Mouse (Mus musculus) kidney, postnatal 36 days (tissue): ENCODE data around the gene Ulk2.

Experiments
- DNase-seq, 2 experiments: peaks; one replicate each; pipeline ENCODE4 v3.0.0; 2021 to 2022; ENCODE audit warnings: mixed read lengths in 2 of 2

Gene Ulk2

DNA sequence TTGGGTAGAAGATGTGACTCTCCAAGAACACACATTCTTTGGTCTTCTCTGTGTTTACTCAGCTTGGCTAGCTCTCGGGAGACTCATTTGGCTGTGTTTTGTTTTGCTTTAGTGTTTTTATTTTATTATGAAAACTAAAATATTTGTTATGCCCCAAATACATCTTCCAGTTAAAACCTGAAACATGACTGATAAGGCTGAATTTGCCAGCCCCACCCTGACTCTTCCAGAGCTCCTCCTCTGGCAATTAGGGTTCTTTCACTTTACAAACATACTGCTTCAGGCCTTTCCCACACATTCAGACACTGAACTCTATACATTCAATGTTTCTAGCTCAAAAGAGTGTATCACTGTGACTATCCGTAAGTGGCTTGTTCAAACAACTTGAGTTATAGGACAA is 97.7 kb downstream of the Ulk2 start:
- DNase-seq: no peak

DNA sequence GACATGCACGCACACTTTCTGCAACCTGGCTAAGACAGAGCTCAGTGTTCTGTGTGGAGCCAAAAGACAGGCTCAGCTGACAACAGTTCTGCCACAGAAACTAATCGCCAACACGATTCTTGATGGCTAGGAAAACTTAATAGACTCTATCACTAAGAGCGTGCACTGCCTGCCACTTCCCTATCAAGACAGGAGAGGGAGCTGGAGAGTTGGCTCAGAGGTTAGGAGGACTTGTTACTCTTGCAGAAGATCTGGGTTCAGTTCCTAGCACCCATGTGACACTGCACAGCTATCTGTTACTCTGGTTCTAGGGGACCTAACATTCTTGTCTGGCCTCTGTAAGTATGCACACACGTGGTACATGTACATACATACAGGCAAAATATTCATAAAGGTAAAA is 103.3 kb downstream of the Ulk2 start:
- peak; percentile 24 to 37 for DNase-seq

DNA sequence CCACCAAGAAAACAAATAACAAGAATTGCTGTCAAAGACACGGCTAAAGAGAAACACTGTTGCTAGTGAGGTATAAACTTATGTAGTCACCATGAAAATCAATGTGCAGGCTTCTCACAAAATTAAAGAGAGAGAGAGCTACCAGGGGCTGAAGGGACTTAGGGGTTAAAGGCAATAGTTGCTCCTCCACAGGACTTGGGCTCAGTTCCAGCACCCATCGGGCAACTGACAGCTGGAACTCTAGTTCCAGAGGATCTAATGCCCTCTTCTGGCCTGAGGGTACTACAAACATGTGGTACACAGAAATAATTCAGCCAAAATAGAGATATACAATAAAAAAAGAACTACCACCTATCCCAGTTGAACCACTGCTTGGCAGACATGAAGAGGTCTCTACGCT is 107.7 kb downstream of the Ulk2 start:
- DNase-seq: peak; percentile 17 to 54

DNA sequence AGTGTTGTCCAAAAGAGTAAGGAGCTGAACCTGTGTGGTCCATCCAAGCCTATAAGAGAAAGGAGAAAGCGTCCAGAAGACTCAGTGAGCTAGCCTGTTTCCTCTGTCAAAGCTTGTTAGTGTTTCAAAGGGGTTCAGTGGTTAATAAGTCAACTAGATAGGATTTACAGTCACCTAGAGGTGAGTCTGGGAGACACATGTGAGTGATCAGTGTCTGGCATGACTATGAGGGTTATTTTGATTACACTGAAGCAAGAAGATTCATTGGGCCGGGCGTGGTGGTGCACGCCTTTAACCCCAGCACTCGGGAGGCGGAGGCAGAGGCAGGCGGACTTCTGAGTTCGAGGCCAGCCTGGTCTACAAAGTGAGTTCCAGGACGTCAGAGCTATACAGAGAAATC is 109.1 kb downstream of the Ulk2 start:
- DNase-seq: peak in 1 of 2 experiments; percentile 32

DNA sequence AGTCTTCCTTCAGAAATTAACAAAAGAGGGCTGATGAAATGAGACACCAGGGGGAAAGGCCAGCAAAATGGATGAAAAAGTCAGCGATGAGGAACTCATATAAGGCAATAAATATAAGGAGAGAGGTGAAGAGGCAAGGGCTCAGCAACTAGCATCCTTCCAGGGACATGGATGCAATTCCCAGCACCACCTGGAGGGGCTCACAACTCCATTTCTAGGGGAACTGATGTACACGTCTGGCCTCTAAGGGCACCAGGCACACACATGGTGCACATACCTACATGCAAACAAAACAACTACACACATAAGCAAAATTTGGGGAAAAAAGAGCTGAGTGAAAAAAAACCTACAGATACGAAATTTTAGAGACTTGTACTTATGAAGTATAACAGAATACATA is 110.4 kb downstream of the Ulk2 start:
- no peak for DNase-seq

DNA sequence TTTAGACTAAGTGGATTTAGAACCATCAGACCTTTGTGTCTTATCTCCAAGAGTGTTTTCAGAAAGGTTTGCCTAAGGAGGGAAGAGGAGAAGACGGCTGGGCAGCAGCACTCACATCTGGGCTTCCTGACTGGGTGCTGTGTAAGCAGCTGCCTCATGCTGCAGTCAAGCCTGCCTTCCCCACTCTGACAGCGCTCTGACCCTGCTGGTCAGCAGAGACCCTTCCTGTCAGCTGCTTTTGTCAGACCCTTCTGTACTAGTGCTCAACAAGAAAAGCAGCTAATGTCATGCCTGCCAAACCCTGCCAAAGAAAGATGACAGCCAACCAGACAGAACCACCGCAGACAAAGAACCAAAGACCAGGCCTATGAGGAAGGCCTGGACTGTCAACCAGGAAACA is 111.1 kb downstream of the Ulk2 start:
- DNase-seq: no peak

DNA sequence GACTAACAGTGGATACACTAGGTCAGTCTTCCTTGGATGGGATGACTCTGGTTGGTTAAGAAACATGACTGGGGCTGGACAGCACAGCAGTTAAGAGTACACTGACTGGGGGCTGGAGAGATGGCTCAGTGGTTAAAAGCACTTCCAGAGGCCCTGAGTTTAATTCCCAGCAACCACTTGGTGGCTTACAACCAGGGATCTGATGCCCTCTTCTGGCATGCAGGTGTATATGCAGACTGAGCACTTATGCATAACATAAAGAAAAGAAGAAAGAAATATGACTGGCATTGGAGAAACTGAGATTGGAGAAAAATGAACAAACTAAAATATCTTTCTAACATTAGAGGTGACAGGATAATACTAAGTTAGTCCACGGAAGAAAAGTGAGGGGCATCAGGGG is 114.4 kb downstream of the Ulk2 start:
- no peak for DNase-seq

DNA sequence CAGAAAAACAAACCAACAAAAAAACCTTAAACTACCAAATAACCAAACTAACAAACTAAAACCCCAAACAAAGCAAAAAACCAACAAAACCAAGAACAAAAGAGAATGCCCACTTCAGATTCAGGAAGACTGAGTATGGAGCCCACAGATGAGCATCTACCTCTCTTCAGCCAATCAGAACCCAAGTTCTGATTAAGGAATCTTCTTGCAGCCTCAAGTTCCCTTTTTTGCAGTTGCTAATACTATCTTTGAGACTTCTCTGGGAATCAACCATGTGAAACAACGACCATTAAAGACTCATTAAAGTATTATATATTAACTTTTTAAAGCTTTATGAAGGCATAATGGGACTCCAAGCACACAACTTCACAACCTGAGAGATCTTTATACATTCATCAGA is 117.6 kb downstream of the Ulk2 start:
- no peak for DNase-seq

DNA sequence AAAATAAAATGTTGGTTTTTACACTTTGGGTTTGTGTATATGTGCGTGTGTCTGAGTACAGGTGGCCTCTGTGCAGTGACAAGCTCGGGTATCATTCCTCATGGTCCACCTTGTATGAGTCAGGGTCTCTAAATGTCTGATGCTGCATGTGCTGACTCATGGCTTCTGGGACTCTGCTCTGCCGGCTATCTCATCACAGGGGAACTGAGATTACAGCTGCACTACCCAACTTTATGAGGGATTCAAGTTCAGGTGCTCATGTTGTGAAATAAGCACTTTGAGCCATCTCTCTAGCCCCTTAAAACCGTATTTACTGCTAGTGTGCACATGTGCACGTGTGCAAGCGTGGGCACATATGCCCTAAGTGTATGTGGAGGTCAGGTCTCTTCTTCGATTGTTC is 122.2 kb downstream of the Ulk2 start:
- DNase-seq: no peak

DNA sequence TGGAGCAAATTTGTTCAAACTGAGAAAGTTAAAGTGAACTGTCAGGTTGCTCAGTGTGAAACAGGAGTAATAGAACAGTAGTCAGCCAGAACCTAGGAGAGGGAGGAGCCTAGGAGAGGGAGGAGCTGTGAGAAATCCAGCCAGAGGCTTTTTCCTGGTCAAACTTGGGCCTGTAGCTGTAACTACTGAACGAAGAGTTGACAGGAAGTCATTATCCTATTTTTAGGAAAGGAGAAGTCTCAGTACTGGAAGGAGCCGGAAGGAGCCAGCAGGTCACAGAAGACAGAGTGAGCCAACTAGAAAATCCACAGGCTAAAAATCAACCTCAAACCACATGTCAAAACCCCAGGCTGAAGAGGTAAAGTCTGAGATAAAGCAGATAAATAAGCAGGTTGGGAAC is 126.8 kb downstream of the Ulk2 start:
- peak; percentile 63 to 76 for DNase-seq
